Mouse (Mus musculus) midbrain, embryonic 13.5 days (tissue): ENCODE measurements around the gene Drd3. TPM values are rescaled to one million over a fixed set of nuclear protein-coding genes. Genes with fewer than 3 reads are reported as not detected.

Experiments
- ATAC-seq: fragments of 200-750 bp; cut with Nextera tagmentation; 2 replicates; pipeline ENCODE4 v1.8.0; 2017; ENCODE audit warnings: mild to moderate bottlenecking, moderate TSS enrichment, moderate library complexity
- H3K27ac ChIP-seq: fragments of 300-500 bp; sonication (generic); 2 replicates; pipeline ENCODE4 v1.5.1; 2015; ENCODE audit warnings: inconsistent platforms, mild to moderate bottlenecking, moderate library complexity
- H3K27me3 ChIP-seq: fragments of 300-500 bp; sonication (generic); 2 replicates; pipeline ENCODE4 v1.6.1; 2015; ENCODE audit warnings: mild to moderate bottlenecking, inconsistent platforms
- H3K36me3 ChIP-seq: fragments of 300-500 bp; sonication (generic); 2 replicates; pipeline ENCODE4 v1.6.1; 2015; ENCODE audit warnings: mild to moderate bottlenecking, inconsistent platforms
- H3K4me1 ChIP-seq: fragments of 300-500 bp; sonication (generic); replicated peaks from 2 replicates; pipeline ENCODE4 v1.6.1; 2015; ENCODE audit warnings: inconsistent platforms
- H3K4me2 ChIP-seq: fragments of 300-500 bp; sonication (generic); replicated peaks from 2 replicates; pipeline ENCODE4 v1.6.1; 2015; ENCODE audit warnings: moderate library complexity, mild to moderate bottlenecking, inconsistent platforms
- H3K4me3 ChIP-seq: fragments of 300-500 bp; sonication (generic); replicated peaks from 2 replicates; pipeline ENCODE4 v1.5.1; 2015; ENCODE audit warnings: mild to moderate bottlenecking, inconsistent platforms
- H3K9ac ChIP-seq: fragments of 300-500 bp; sonication (generic); replicated peaks from 2 replicates; pipeline ENCODE4 v1.6.1; 2015; ENCODE audit warnings: mild to moderate bottlenecking, inconsistent platforms
- H3K9me3 ChIP-seq: fragments of 300-500 bp; sonication (generic); 2 replicates; pipeline ENCODE4 v1.6.1; 2016; ENCODE audit warnings: mild to moderate bottlenecking, inconsistent platforms
- WGBS: fragments of 180-500 bp; shearing (Covaris S2); methylation state at CpG from one replicate; pipeline ENCODE4 v1.1.7; 2015; 5-methylcytosine and 5-hydroxymethylcytosine counted together
- polyA plus RNA-seq: library from polyadenylated mRNA; unstranded; fragments of >200 nt; fragmentation: Nextera tagmentation; extraction: Ambion mirVana; gene quantifications from 2 replicates; pipeline ENCODE4 v1.2.1, GENCODE M21; 2015

Gene Drd3
- polyA plus RNA-seq, 1 experiment from 2014 or later, result not detected

DNA sequence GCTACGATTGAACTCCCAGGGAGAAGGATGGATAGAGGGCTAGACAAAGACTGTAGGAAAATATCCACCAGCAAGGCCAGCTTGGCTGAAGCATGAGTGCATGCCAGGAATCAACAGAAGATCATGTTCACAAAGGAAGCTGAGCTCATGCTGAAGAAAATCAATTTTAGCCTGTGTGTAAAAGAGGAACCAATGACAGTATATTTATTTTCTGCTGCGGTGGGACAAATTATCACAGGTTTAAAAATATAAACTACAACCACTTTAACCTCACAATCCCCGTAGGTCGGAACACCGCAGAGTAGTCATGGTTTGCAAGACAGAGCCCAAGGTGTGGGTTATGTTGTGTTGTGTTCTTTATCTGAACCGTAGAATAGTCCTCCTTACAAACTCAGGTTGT is 50.5 kb downstream of the Drd3 start:
- no peak overlapping the region for H3K9ac ChIP-seq
- ATAC-seq, result no peak
- H3K9me3 ChIP-seq, result no peaks in the 10 kb centered on the region
- H3K27ac ChIP-seq, result no peak overlapping the region
- H3K4me2 ChIP-seq, result no peak overlapping the region
- H3K4me3 ChIP-seq, result no peak overlapping the region
- 95% methylated on average over 6 of the region's 6 CpGs for whole genome bisulfite sequencing
- H3K27me3 ChIP-seq, result no peaks in the 10 kb centered on the region
- H3K36me3 ChIP-seq, result no peaks in the 10 kb centered on the region
- peaks cover 27% of the 10 kb centered on the region for H3K4me1 ChIP-seq

GRCm38 (mm10) chr16:43807048-43807447 is 53.2 kb downstream of the Drd3 start:
- Histone ChIP-seq H3K4me1 (no peaks in the 10 kb centered on the region), H3K36me3 (no peaks in the 10 kb centered on the region), H3K4me3 (no peak overlapping the region), H3K9ac (no peak overlapping the region), H3K9me3 (no peaks in the 10 kb centered on the region), H3K27me3 (no peaks in the 10 kb centered on the region), H3K27ac (no peak overlapping the region), H3K4me2 (no peak overlapping the region)
- no peak for ATAC-seq
- 79% methylated on average over 16 of the region's 16 CpGs for WGBS

DNA sequence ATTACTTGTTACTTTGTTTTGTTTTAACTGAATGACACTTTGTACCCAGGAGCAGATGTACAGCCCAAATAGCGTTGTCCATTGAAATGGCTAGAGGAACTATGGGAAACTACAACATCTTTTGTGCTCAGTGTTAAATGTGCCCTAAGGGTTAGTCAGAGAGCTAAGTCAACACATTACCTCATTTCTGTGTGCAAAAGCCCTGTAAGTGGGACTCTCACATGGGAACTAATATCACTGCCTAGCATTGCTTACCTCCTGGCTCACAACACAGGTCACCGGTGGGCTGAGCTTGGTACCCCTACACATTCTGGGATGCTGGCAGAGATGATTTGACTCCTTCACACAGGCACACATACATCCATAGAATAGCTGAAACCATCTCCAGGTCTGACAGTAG is 55.6 kb downstream of the Drd3 start:
- H3K27me3 ChIP-seq, result no peaks in the 10 kb centered on the region
- WGBS, result 94% methylated on average over 2 of the region's 2 CpGs
- no peak for ATAC-seq

DNA sequence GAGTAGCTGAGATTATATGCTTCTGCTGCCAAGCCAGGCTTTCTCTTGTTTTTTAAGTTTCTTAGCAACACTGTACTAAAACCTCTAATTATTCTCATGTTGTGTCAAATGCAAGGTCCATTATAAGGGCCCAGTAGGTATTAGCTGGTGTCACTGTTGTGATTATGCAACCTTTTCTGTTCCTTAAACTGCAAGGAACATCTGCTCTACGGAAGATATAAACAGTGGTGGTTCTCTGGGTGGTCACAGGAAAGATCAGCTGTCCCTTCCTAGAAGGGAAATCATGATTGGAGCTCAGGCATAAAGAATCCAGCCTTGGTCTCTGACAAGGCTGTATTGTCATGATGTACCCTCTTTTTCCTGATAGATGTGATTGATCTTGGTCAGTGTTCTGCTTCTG is 57.6 kb downstream of the Drd3 start:
- 88% methylated on average over 1 of the region's 1 CpGs for WGBS
- H3K27me3 ChIP-seq, result no peaks in the 10 kb centered on the region
- H3K4me2 ChIP-seq, result no peak overlapping the region
- ATAC-seq, result no peak
- no peak overlapping the region for H3K9ac ChIP-seq
- no peak overlapping the region for H3K27ac ChIP-seq
- H3K36me3 ChIP-seq, result no peaks in the 10 kb centered on the region
- H3K4me3 ChIP-seq, result no peak overlapping the region
- no peaks in the 10 kb centered on the region for H3K9me3 ChIP-seq
- H3K4me1 ChIP-seq, result no peaks in the 10 kb centered on the region

More for the DNA sequence above, 55.6 kb downstream of the Drd3 start:
- Histone ChIP-seq H3K9me3 (no peaks in the 10 kb centered on the region), H3K9ac (no peak overlapping the region), H3K4me1 (no peaks in the 10 kb centered on the region), H3K27ac (no peak overlapping the region), H3K4me2 (no peak overlapping the region), H3K4me3 (no peak overlapping the region), H3K36me3 (no peaks in the 10 kb centered on the region)

GRCm38 (mm10) chr16:43814644-43815043 is 60.8 kb downstream of the Drd3 start:
- Histone ChIP-seq H3K36me3 (no peaks in the 10 kb centered on the region), H3K4me2 (no peak overlapping the region), H3K9me3 (no peaks in the 10 kb centered on the region), H3K27ac (no peak overlapping the region), H3K27me3 (no peaks in the 10 kb centered on the region), H3K4me1 (no peaks in the 10 kb centered on the region), H3K4me3 (no peak overlapping the region), H3K9ac (no peak overlapping the region)
- no peak for ATAC-seq
- WGBS, result 37% methylated on average over 4 of the region's 4 CpGs

DNA sequence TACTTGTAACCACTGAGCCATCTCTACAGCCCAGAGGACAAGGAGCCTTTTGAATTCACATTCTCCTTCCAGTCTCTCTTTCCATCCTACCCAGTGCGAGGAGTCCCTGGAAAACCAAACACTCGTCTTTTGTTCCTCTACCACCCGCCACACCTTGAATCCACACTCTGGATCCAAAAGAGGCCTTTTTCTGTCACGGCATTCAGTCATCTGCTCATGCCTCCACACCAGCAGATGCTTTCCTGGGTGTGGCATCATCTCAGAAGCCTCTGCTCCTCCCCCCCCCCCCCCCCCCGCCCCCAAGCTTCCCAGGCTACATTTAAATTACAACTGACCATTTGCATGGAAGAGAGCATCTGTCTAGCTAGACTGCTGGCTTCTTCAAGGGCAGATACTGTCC is 62.5 kb downstream of the Drd3 start:
- Histone ChIP-seq H3K27me3 (no peaks in the 10 kb centered on the region), H3K4me2 (no peak overlapping the region), H3K9me3 (no peaks in the 10 kb centered on the region), H3K4me1 (no peaks in the 10 kb centered on the region), H3K4me3 (no peak overlapping the region), H3K9ac (no peak overlapping the region), H3K27ac (no peak overlapping the region), H3K36me3 (no peaks in the 10 kb centered on the region)
- WGBS, result 89% methylated on average over 4 of the region's 5 CpGs
- no peak for ATAC-seq

DNA sequence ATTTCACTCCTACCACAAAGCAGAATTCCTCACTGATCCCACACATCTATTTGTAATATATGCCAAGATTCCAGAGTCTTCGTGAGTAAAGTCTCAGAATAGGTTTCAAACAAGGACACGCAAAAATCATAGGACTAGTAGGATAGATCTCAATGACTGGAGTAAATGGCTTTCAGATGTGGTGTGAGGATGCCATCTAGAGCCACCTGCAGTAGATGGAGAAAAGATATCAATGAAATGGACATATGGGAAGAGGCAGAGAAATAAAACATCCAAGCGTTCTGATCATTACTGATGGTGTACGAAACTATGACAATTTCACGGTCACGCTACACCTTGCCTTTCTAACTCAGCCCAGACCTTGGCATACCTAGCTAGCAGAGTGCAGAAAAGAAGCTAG is 64.6 kb downstream of the Drd3 start:
- no peak for ATAC-seq

GRCm38 (mm10) chr16:43827492-43827891 is 73.7 kb downstream of the Drd3 start:
- Histone ChIP-seq H3K36me3 (no peaks in the 10 kb centered on the region), H3K9me3 (no peaks in the 10 kb centered on the region), H3K4me2 (no peak overlapping the region), H3K4me1 (no peaks in the 10 kb centered on the region), H3K27ac (no peak overlapping the region), H3K27me3 (no peaks in the 10 kb centered on the region), H3K4me3 (no peak overlapping the region), H3K9ac (no peak overlapping the region)
- ATAC-seq, result no peak
- WGBS, result 72% methylated on average over 3 of the region's 3 CpGs

More for the DNA sequence above, 64.6 kb downstream of the Drd3 start:
- H3K27ac ChIP-seq, result no peak overlapping the region
- H3K27me3 ChIP-seq, result no peaks in the 10 kb centered on the region
- H3K9me3 ChIP-seq, result no peaks in the 10 kb centered on the region
- no peaks in the 10 kb centered on the region for H3K36me3 ChIP-seq
- H3K9ac ChIP-seq, result no peak overlapping the region
- no peaks in the 10 kb centered on the region for H3K4me1 ChIP-seq
- no peak overlapping the region for H3K4me2 ChIP-seq
- 95% methylated on average over 6 of the region's 6 CpGs for WGBS
- no peak overlapping the region for H3K4me3 ChIP-seq

DNA sequence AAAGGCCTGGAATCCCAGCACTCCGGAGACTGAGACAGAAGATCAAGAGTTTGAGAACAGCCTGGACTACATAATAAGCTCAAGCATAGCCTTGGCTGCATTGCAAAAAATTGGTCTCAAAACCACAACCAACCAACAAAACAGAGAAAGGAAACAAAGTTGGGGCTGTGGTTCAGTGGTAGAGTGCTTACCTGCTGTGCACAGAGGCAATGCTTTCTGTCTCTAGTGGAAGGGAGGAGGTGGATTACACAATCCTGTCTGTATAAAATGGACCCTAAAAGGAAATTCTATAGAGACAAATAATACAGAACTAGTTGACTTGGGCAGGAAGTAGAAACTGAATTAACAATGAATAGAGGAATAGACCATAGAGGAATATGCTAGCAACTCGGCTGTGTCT is 78.1 kb downstream of the Drd3 start:
- Histone ChIP-seq H3K4me1 (no peaks in the 10 kb centered on the region), H3K4me2 (no peak overlapping the region), H3K9ac (no peak overlapping the region), H3K4me3 (no peak overlapping the region), H3K27ac (no peak overlapping the region), H3K36me3 (no peaks in the 10 kb centered on the region), H3K27me3 (no peaks in the 10 kb centered on the region), H3K9me3 (no peaks in the 10 kb centered on the region)
- WGBS, result 88% methylated on average over 2 of the region's 2 CpGs
- ATAC-seq, result no peak

DNA sequence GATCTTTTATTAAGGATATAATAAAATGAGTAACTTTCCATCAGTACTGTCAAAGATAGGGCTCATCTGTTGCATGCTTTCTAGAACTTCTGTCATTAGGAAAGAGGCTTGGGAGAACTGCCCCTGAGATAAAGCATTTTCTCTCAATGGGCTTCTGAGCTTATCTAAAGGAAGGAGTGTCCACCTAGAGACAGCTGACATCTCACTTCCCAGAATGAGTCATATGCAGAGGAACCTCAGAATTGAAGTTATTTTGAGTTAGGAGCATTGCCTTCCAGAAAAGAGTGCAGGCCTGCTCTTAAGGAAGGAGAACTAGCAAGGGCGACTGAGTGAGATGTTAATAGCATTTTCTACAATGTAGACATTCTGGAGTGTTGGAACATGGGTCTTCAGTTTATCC is 87.4 kb downstream of the Drd3 start:
- H3K4me1 ChIP-seq, result no peaks in the 10 kb centered on the region
- WGBS, result 92% methylated on average over 1 of the region's 1 CpGs

GRCm38 (mm10) chr16:43849839-43850238 is 96.0 kb downstream of the Drd3 start:
- H3K9ac ChIP-seq, result no peak overlapping the region
- no peaks in the 10 kb centered on the region for H3K27me3 ChIP-seq
- H3K36me3 ChIP-seq, result no peaks in the 10 kb centered on the region
- no peak overlapping the region for H3K27ac ChIP-seq
- H3K4me2 ChIP-seq, result no peak overlapping the region
- H3K4me1 ChIP-seq, result no peaks in the 10 kb centered on the region
- ATAC-seq, result no peak
- no peak overlapping the region for H3K4me3 ChIP-seq
- no peaks in the 10 kb centered on the region for H3K9me3 ChIP-seq
- WGBS, result 61% methylated on average over 1 of the region's 1 CpGs

More for the DNA sequence above, 87.4 kb downstream of the Drd3 start:
- no peak overlapping the region for H3K4me3 ChIP-seq
- no peak overlapping the region for H3K4me2 ChIP-seq
- no peak overlapping the region for H3K27ac ChIP-seq
- no peaks in the 10 kb centered on the region for H3K27me3 ChIP-seq
- H3K9ac ChIP-seq, result no peak overlapping the region
- no peaks in the 10 kb centered on the region for H3K9me3 ChIP-seq
- no peaks in the 10 kb centered on the region for H3K36me3 ChIP-seq
- ATAC-seq, result no peak

- Histone ChIP-seq H3K4me1 (no peaks in the 10 kb centered on the region), H3K4me3 (no peak overlapping the region), H3K27me3 (no peaks in the 10 kb centered on the region), H3K9me3 (no peaks in the 10 kb centered on the region), H3K4me2 (no peak overlapping the region), H3K36me3 (peaks cover 20% of the 10 kb centered on the region), H3K27ac (no peak overlapping the region), H3K9ac (no peak overlapping the region)
- no peak for ATAC-seq
- WGBS, result 88% methylated on average over 5 of the region's 5 CpGs
These were observed 105.2 kb downstream of the Drd3 start for GRCm38 (mm10) chr16:43858941-43859476.

DNA sequence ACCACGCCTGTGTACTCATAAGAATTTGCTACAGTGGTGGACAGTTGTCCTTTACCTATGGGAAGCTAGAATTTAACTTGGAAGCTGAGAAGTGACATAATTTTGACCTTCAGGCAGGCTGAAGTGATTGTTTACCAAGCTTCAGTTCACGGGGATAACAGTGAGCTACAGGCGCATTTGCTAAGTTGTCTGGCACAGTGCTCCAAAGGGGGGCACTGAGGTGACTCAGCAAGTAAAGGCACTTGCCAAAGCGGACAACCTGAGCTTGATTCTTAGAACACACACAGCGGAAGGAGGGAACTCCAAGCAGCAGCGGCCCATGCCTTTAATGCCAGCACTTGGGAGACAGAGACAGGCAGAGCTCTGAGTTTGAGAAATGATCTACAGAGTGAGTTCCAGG is 106.8 kb downstream of the Drd3 start:
- Histone ChIP-seq H3K27me3 (no peaks in the 10 kb centered on the region), H3K4me1 (no peaks in the 10 kb centered on the region), H3K9me3 (no peaks in the 10 kb centered on the region), H3K36me3 (peaks cover 24% of the 10 kb centered on the region), H3K4me3 (no peak overlapping the region), H3K4me2 (no peak overlapping the region), H3K27ac (no peak overlapping the region), H3K9ac (no peak overlapping the region)
- 80% methylated on average over 6 of the region's 6 CpGs for WGBS
- ATAC-seq, result no peak
